Mouse (Mus musculus) stomach, embryonic 15.5 days (tissue): ENCODE results near the gene Tmem98. TPM values are rescaled to one million over a fixed set of nuclear protein-coding genes. Genes with fewer than 3 reads are reported as not detected.

Experiments
- ATAC-seq: fragments of 200-750 bp; cut with Nextera tagmentation; 2 replicates; pipeline ENCODE4 v1.8.0; 2017; ENCODE audit warnings: low read depth, moderate number of reproducible peaks, moderate TSS enrichment; ENCODE audit not compliant: insufficient read depth, low FRiP score
- H3K27ac ChIP-seq: fragments of 300-500 bp; sonication (generic); 2 replicates; pipeline ENCODE4 v1.5.1; 2015; ENCODE audit warnings: mild to moderate bottlenecking, inconsistent platforms
- H3K27me3 ChIP-seq: fragments of 300-500 bp; sonication (generic); replicated peaks from 2 replicates; pipeline ENCODE4 v1.6.1; 2015; ENCODE audit warnings: inconsistent platforms
- H3K36me3 ChIP-seq: fragments of 300-500 bp; sonication (generic); 2 replicates; pipeline ENCODE4 v1.6.1; 2015; ENCODE audit warnings: inconsistent platforms
- H3K4me1 ChIP-seq: fragments of 300-500 bp; sonication (generic); 2 replicates; pipeline ENCODE4 v1.6.1; 2015; ENCODE audit warnings: inconsistent platforms
- H3K4me2 ChIP-seq: fragments of 300-500 bp; sonication (generic); 2 replicates; pipeline ENCODE4 v1.6.1; 2015; ENCODE audit warnings: mild to moderate bottlenecking, inconsistent platforms
- H3K4me3 ChIP-seq: fragments of 300-500 bp; sonication (generic); replicated peaks from 2 replicates; pipeline ENCODE4 v1.5.1; 2015; ENCODE audit warnings: inconsistent platforms
- H3K9ac ChIP-seq: fragments of 300-500 bp; sonication (generic); 2 replicates; pipeline ENCODE4 v1.6.1; 2015; ENCODE audit warnings: inconsistent platforms
- H3K9me3 ChIP-seq: fragments of 300-500 bp; sonication (generic); 2 replicates; pipeline ENCODE4 v1.6.1; 2016; ENCODE audit warnings: inconsistent platforms
- WGBS: fragments of 180-500 bp; shearing (Covaris S2); methylation state at CpG from one replicate; pipeline ENCODE4 v1.1.7; 2015; 5-methylcytosine and 5-hydroxymethylcytosine counted together
- polyA plus RNA-seq: library from polyadenylated mRNA; unstranded; fragments of >200 nt; fragmentation: Nextera tagmentation; extraction: Ambion mirVana; gene quantifications from 2 replicates; pipeline ENCODE4 v1.2.1, GENCODE M21; 2015

Gene Tmem98
- polyA plus RNA-seq, 1 experiment from 2014 or later = 120 TPM

GRCm38 (mm10) chr11:80794290-80794689, 15.7 kb upstream of the Tmem98 start:
- no peak for ATAC-seq
- Histone ChIP-seq H3K9me3 (no peaks in the 10 kb centered on the region), H3K27me3 (no peaks in the 10 kb centered on the region), H3K4me2 (no peak overlapping the region), H3K27ac (no peak overlapping the region), H3K4me3 (no peak overlapping the region), H3K36me3 (no peaks in the 10 kb centered on the region), H3K9ac (no peak overlapping the region), H3K4me1 (0 out of 2 replicates have a peak, but pooled peaks cover 3% of the 10 kb centered on the region)
- 87% methylated on average over 4 of the region's 4 CpGs for WGBS

GRCm38 (mm10) chr11:80795431-80795830, 14.5 kb upstream of the Tmem98 start:
- 50% methylated on average over 8 of the region's 8 CpGs for WGBS
- no peak overlapping the region for H3K27ac ChIP-seq

GRCm38 (mm10) chr11:80799979-80800378, 10.0 kb upstream of the Tmem98 start:
- Histone ChIP-seq H3K27me3 (no peaks in the 10 kb centered on the region), H3K36me3 (no peaks in the 10 kb centered on the region), H3K4me2 (no peak overlapping the region), H3K4me3 (no peak overlapping the region), H3K9ac (no peak overlapping the region), H3K4me1 (no peaks in the 10 kb centered on the region), H3K9me3 (no peaks in the 10 kb centered on the region), H3K27ac (no peak overlapping the region)
- ATAC-seq = no peak; the same call in 1 of the 2 replicates
- WGBS = 43% methylated on average over 3 of the region's 3 CpGs

More at GRCm38 (mm10) chr11:80795431-80795830, 14.5 kb upstream of the Tmem98 start:
- Histone ChIP-seq H3K4me2 (no peak overlapping the region), H3K4me1 (0 out of 2 replicates have a peak, but pooled peaks cover 3% of the 10 kb centered on the region), H3K4me3 (no peak overlapping the region), H3K9me3 (no peaks in the 10 kb centered on the region), H3K36me3 (no peaks in the 10 kb centered on the region), H3K9ac (no peak overlapping the region), H3K27me3 (no peaks in the 10 kb centered on the region)
- no peak for ATAC-seq

GRCm38 (mm10) chr11:80802706-80803105, 7.3 kb upstream of the Tmem98 start:
- Histone ChIP-seq H3K4me1 (no peaks in the 10 kb centered on the region), H3K36me3 (no peaks in the 10 kb centered on the region), H3K4me2 (no peak overlapping the region), H3K9ac (no peak overlapping the region), H3K4me3 (no peak overlapping the region), H3K27me3 (no peaks in the 10 kb centered on the region), H3K9me3 (no peaks in the 10 kb centered on the region), H3K27ac (peak overlapping the region; percentile 74; the same call in 1 of the 2 replicates)
- 25% methylated on average over 3 of the region's 3 CpGs for WGBS
- ATAC-seq = peak; percentile 87

- 0 out of 2 replicates have a peak overlapping the region, but pooled peaks have one; percentile 16 for H3K27ac ChIP-seq
- no peak for ATAC-seq
- no peak overlapping the region for H3K9ac ChIP-seq
- no peaks in the 10 kb centered on the region for H3K27me3 ChIP-seq
- peaks cover 5% of the 10 kb centered on the region; the same call in 1 of the 2 replicates for H3K36me3 ChIP-seq
- H3K4me1 ChIP-seq = peaks cover 8% of the 10 kb centered on the region; the same call in 1 of the 2 replicates
- no peak overlapping the region for H3K4me3 ChIP-seq
- 56% methylated on average over 6 of the region's 6 CpGs for WGBS
- H3K9me3 ChIP-seq = no peaks in the 10 kb centered on the region
- no peak overlapping the region for H3K4me2 ChIP-seq
These were observed 1.4 kb upstream of the Tmem98 start for GRCm38 (mm10) chr11:80808551-80809070.

GRCm38 (mm10) chr11:80809666-80809992, 346 bp upstream of the Tmem98 start:
- WGBS = 12% methylated on average over 5 of the region's 6 CpGs
- peak overlapping the region; percentile 83 for H3K4me2 ChIP-seq
- H3K27ac ChIP-seq = peak overlapping the region; percentile 88
- H3K27me3 ChIP-seq = no peaks in the 10 kb centered on the region
- no peaks in the 10 kb centered on the region for H3K9me3 ChIP-seq
- no peak for ATAC-seq
- peaks cover 8% of the 10 kb centered on the region; the same call in 1 of the 2 replicates for H3K4me1 ChIP-seq
- H3K4me3 ChIP-seq = peak overlapping the region; percentile 60
- peak overlapping the region; percentile 65; the same call in 1 of the 2 replicates for H3K9ac ChIP-seq
- peaks cover 6% of the 10 kb centered on the region; the same call in 1 of the 2 replicates for H3K36me3 ChIP-seq

GRCm38 (mm10) chr11:80811156-80811555, 1.2 kb downstream of the Tmem98 start:
- Histone ChIP-seq H3K9ac (peak overlapping the region; percentile 65; the same call in 1 of the 2 replicates), H3K27ac (no peak overlapping the region), H3K27me3 (no peaks in the 10 kb centered on the region), H3K4me3 (peak overlapping the region; percentile 60), H3K9me3 (no peaks in the 10 kb centered on the region), H3K36me3 (peaks cover 15% of the 10 kb centered on the region), H3K4me1 (peaks cover 8% of the 10 kb centered on the region; the same call in 1 of the 2 replicates), H3K4me2 (peak overlapping the region; percentile 83)
- WGBS = 12% methylated on average over 5 of the region's 5 CpGs
- no peak for ATAC-seq

GRCm38 (mm10) chr11:80815354-80815753, 5.4 kb downstream of the Tmem98 start:
- 82% methylated on average over 7 of the region's 7 CpGs for WGBS
- H3K36me3 ChIP-seq = peaks cover 15% of the 10 kb centered on the region
- no peak overlapping the region for H3K4me3 ChIP-seq
- H3K27me3 ChIP-seq = no peaks in the 10 kb centered on the region
- ATAC-seq = no peak
- no peak overlapping the region for H3K9ac ChIP-seq
- H3K4me2 ChIP-seq = no peak overlapping the region
- no peak overlapping the region for H3K27ac ChIP-seq
- H3K9me3 ChIP-seq = no peaks in the 10 kb centered on the region
- H3K4me1 ChIP-seq = peaks cover 10% of the 10 kb centered on the region

GRCm38 (mm10) chr11:80818060-80818697, 8.2 kb downstream of the Tmem98 start:
- Histone ChIP-seq H3K4me1 (peaks cover 10% of the 10 kb centered on the region), H3K4me2 (0 out of 2 replicates have a peak overlapping the region, but pooled peaks have one; percentile 21), H3K27me3 (no peaks in the 10 kb centered on the region), H3K27ac (peak overlapping the region; percentile 46; the same call in 1 of the 2 replicates), H3K36me3 (peaks cover 14% of the 10 kb centered on the region), H3K9ac (no peak overlapping the region), H3K4me3 (no peak overlapping the region), H3K9me3 (no peaks in the 10 kb centered on the region)
- ATAC-seq = peak; percentile 36; the same call in 1 of the 2 replicates
- 29% methylated on average over 11 of the region's 11 CpGs for WGBS

- no peaks in the 10 kb centered on the region for H3K27me3 ChIP-seq
- no peak overlapping the region for H3K4me3 ChIP-seq
- no peak overlapping the region for H3K4me2 ChIP-seq
- peaks cover 10% of the 10 kb centered on the region for H3K4me1 ChIP-seq
- no peaks in the 10 kb centered on the region for H3K9me3 ChIP-seq
- no peak overlapping the region for H3K9ac ChIP-seq
- WGBS = 67% methylated on average over 3 of the region's 3 CpGs
- ATAC-seq = peak; percentile 87
- H3K36me3 ChIP-seq = peaks cover 9% of the 10 kb centered on the region; the same call in 1 of the 2 replicates
- H3K27ac ChIP-seq = peak overlapping the region; percentile 54; the same call in 1 of the 2 replicates
These were observed 10.1 kb downstream of the Tmem98 start for GRCm38 (mm10) chr11:80820085-80820484.

GRCm38 (mm10) chr11:80821296-80821695, 11.3 kb downstream of the Tmem98 start:
- H3K27ac ChIP-seq = peak overlapping the region; percentile 31; the same call in 1 of the 2 replicates
- H3K4me2 ChIP-seq = no peak overlapping the region
- H3K27me3 ChIP-seq = no peaks in the 10 kb centered on the region
- no peaks in the 10 kb centered on the region for H3K36me3 ChIP-seq
- no peak; the same call in 1 of the 2 replicates for ATAC-seq
- WGBS = 48% methylated on average over 14 of the region's 14 CpGs
- peaks cover 10% of the 10 kb centered on the region for H3K4me1 ChIP-seq
- H3K4me3 ChIP-seq = no peak overlapping the region
- no peak overlapping the region for H3K9ac ChIP-seq
- H3K9me3 ChIP-seq = no peaks in the 10 kb centered on the region

GRCm38 (mm10) chr11:80821794-80822193, 11.8 kb downstream of the Tmem98 start:
- Histone ChIP-seq H3K27me3 (no peaks in the 10 kb centered on the region), H3K4me2 (no peak overlapping the region), H3K9me3 (no peaks in the 10 kb centered on the region), H3K4me3 (no peak overlapping the region), H3K36me3 (no peaks in the 10 kb centered on the region), H3K27ac (no peak overlapping the region; the same call in 1 of the 2 replicates), H3K4me1 (peaks cover 10% of the 10 kb centered on the region), H3K9ac (no peak overlapping the region)
- no peak for ATAC-seq
- WGBS = 76% methylated on average over 9 of the region's 9 CpGs
